Mouse (Mus musculus) C2C12 (cell line): ENCODE data around the gene Tnn.

Source experiments
- CEBPB ChIP-seq: IDR thresholded peaks from one replicate; pipeline ENCODE4 v1.6.1; 2011; ENCODE audit warnings: low read depth, mild to moderate bottlenecking, control low read depth, moderate library complexity
- CTCF ChIP-seq: IDR thresholded peaks from one replicate; pipeline ENCODE4 v1.5.1; 2011; ENCODE audit not compliant: control insufficient read depth, insufficient read depth, insufficient read length
- FOSL1 ChIP-seq: IDR thresholded peaks from one replicate; pipeline ENCODE4 v1.8.0; 2011; ENCODE audit warnings: mild to moderate bottlenecking, low read length; ENCODE audit not compliant: poor library complexity, insufficient read depth, severe bottlenecking
- MAX ChIP-seq: IDR thresholded peaks from one replicate; pipeline ENCODE4 v1.6.1; 2011; ENCODE audit warnings: mild to moderate bottlenecking, control low read depth
- USF1 ChIP-seq: IDR thresholded peaks from one replicate; pipeline ENCODE4 v1.6.1; 2011; ENCODE audit warnings: low read depth, mild to moderate bottlenecking, control low read depth, moderate library complexity

GRCm38 (mm10) chr1:160057657-160058056 is 95.7 kb downstream of the Tnn start:
- TF ChIP-seq FOSL1 (no peak), CTCF (no peak), USF1 (no peak), CEBPB (no peak), MAX (no peak)
